Mouse (Mus musculus) cerebellum, adult 11 months (tissue): ENCODE measurements around the gene Itpripl2.

Experiments used
- DNase-seq: peaks from one replicate; pipeline ENCODE4 v3.0.0; 2022

The Itpripl2 gene

GRCm38 (mm10) chr7:118491431-118492147 is at the start of gene Itpripl2:
TSS of gene Itpripl2 (minus strand) at chr7:118491975.
- no peak for DNase-seq

DNA sequence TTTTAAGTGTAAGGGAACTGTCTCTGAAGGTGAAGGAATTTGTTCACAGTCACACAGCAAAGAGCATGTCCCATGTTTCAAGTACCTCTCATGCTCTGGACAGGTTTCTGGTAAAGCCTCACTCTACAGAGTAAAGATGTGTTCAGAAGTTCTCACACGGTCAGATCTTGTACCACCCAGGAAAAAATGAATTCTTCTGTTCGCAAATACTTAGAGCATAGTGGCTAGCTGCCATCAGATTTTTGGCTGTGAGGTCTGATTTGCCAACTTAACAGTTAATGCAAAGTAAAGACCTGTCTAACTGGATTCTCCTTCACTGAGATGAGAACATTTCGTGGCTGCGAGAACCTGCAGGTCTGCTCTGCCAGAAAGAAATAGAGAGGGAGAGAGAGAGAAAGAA is 43.3 kb upstream of the Itpripl2 start:
- DNase-seq, result no peak

- DNase-seq, result no peak
These were observed 42.6 kb upstream of the Itpripl2 start for GRCm38 (mm10) chr7:118534326-118534725.

- DNase-seq, result peak; percentile 95
These were observed 41.4 kb upstream of the Itpripl2 start, which contains the start of gene Coq7 for GRCm38 (mm10) chr7:118533178-118533578. TSS of gene Coq7 (minus strand) at chr7:118533356.

- peak; percentile 96 for DNase-seq
These were observed 40.9 kb upstream of the Itpripl2 start for GRCm38 (mm10) chr7:118532519-118533177.

- DNase-seq, result no peak
These were observed 35.2 kb upstream of the Itpripl2 start for GRCm38 (mm10) chr7:118526967-118527366.

- no peak for DNase-seq
These were observed 30.3 kb upstream of the Itpripl2 start for GRCm38 (mm10) chr7:118522077-118522476.

GRCm38 (mm10) chr7:118519661-118520060 is 27.9 kb upstream of the Itpripl2 start:
- DNase-seq, result no peak

DNA sequence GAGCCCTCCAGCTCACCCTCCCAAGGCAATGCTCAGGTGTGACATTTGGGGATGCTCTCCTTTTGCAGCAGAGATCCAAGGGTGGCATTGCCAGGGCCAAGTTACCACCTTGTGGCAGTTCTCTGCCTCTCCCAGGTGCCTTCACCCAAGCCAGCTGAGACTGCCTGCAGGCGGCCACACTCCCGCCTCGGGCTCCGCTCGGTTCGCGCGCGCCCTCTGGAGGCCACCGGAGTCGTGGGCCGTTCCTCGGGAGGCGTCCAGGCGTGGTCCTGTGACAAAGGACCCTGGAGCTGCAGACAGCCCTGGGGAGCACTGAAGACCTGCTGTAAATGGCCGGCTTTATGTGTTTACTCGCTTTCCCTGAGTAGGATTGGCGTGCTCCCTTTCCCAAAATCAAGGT is 26.9 kb upstream of the Itpripl2 start:
- peak; percentile 53 for DNase-seq

DNA sequence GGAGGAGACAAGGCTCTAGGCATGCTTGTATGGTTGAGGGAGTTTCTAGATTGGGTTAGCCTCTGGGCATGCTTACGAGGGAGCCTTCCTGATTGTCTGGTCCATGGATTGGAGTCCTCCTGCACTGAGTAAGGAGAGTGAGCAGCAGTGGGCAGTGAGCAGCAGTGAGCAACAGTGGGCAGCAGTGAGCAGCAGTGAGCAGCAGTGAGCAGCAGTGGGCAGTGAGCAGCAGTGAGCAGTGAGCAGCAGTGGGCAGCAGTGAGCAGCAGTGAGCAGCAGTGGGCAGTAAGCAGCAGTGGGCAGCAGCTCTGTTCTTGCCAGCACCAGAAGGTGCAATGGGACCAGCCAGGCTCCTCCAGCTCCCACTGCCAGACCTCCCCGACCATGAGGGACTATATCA is 26.0 kb upstream of the Itpripl2 start:
- no peak for DNase-seq

DNA sequence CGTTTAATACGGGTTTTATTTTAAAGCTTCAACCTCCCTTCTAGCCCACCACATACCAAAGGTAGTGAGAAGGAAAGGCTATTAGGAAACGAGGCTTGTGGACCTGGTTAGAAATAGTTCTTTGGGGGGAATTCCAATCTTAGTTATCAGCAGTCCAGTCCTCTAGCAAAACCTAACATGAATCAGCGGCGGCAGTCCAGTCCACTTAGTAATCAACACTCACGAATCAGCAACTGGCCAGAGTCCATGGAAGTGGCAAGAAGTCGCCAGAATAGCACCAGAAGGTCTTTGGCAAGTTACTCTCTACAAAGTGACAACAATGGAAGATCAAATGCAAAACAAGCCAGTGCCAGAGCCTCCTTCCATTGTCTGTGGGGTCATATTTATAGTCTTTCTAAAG is 16.8 kb upstream of the Itpripl2 start:
- DNase-seq, result no peak

DNA sequence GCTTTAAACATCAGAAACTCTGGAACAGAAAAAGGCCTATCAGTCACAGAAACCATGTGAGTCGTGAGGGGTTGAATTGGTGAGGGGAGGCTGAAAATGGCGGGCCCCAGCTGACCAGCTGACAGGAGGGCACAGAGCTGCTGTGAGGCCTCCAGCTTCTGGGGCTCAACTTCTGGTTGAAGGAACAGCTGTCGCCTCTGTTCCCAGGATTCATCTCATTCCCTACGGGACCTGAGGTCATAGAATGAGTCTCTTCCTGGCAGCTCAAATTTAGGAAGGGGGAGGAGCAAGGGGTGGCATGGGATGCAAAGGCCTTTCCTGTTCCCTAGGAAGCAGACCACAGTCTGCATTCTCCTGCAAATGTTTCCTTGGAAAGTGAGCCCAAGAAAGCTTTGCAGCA is 12.1 kb upstream of the Itpripl2 start:
- no peak for DNase-seq

GRCm38 (mm10) chr7:118502333-118502732 is 10.6 kb upstream of the Itpripl2 start:
- DNase-seq, result no peak

DNA sequence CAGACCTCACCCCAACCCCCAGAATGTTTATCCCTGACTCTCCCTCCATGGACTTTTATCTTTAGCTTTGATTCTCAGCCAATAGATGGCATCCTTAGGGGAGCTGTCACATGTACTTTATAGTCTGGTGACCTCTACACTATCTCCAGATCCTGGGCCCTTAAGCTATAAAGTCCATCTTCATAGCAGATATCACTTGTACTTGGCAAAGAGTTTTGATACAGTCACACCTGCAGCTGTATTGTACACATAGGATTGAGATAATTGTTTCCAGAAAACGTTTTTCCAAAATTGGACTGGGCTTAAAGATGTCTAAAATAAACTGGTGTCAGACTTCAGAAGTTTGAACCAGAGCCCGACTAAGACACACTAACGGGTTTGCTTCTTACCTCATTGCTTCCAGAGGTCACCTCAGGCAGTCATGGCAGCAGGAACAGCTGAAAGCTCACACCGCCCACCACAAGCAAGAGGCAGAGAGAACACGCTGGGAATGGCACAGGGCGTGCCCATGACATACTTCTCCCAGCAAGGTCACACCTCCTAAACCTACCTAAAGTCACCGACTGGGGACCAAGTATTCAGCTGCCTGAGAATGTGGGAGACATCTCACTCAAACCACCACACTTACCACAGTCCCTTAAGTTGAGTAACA is 8.1 kb upstream of the Itpripl2 start:
- DNase-seq, result no peak

DNA sequence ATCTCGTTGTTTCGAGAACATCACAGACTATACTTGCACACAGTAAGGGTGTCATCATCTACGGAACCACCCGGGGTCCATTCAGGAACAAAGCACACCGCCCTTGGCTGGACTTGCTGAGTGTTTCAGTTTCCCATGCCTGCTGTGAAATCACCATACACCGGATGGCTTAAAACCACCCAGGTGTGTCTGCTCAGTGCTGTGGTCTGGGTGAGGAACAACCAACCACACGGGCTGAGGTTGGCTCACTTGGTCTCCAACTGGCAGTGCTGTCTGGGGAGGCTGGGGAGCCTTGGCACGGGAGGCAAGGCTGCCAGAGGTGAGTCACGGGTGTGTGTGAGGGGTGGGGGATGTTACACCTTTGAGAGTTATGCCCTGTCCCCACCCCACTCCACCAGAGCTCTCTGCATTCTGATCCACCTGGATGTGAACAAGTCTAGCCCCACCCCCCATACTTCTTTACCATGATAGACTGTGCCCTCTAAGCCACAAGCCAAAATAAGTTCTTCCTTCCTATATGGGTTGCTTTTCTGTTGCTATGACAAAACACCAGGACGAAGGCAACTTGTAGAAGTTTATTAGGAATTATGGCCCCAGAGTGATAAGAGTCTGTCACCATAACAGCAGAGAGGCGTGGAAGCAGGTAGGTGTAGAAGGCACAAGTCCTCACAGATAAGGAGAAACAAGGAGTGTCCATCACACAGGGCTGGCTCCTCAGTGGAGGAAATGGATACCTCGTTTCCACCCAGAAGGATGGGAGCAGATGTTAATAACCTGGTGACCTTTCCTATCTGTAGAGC is 7.4 kb upstream of the Itpripl2 start:
- no peak for DNase-seq

DNA sequence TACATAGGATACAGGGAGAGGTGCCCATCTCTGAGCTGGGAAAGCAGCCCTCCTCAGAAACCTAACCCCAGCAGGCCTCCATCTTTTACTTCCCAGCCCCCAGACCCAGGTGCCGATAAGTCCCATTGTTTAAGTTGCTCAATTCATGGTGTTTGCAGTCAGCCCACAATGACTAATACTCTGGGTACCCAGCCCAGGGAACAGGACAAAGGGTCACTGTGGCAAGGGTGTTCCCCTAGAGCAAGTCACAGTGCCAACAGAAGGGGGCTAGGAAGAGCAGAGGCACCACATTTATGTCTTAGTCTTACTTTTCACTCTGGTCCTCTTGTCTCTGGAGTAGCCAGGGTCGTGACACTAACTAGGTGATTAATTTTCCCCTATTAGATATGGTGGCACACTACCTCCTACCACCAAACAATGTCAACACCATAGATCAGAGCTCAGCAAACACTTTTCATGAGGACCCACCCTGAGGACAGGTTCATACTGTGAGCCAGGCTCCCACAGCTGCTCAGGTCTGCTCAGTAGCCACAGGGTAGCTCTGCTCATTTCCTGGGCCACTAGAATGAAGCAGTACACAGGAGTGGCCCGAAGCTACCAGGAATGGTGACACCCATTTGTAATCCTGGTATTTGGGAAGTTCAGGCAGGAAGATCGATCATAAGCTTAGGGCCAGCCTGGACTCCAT is 3.3 kb upstream of the Itpripl2 start:
- DNase-seq, result no peak

DNA sequence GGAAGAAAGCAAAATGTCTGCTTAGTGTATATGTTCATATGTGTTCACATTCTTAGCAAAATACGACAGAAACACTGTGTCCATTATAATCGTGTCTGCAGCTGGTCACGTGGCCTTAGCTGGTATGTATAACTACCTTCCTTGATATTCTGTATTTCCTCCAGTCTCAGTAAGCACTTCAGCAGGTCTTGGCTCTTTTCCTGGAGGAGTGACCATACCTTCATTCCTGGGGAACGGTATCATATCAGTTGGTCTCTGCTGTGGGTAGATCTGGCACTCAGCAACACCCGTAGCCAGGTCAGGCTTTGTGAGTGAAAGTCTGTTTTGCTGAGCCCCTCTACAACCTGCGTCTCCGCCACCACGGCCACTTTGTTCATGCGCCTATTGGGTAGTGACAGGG is 2.1 kb upstream of the Itpripl2 start:
- DNase-seq, result no peak

- no peak for DNase-seq
These were observed 927 bp downstream of the Itpripl2 start for GRCm38 (mm10) chr7:118490666-118491430.

DNA sequence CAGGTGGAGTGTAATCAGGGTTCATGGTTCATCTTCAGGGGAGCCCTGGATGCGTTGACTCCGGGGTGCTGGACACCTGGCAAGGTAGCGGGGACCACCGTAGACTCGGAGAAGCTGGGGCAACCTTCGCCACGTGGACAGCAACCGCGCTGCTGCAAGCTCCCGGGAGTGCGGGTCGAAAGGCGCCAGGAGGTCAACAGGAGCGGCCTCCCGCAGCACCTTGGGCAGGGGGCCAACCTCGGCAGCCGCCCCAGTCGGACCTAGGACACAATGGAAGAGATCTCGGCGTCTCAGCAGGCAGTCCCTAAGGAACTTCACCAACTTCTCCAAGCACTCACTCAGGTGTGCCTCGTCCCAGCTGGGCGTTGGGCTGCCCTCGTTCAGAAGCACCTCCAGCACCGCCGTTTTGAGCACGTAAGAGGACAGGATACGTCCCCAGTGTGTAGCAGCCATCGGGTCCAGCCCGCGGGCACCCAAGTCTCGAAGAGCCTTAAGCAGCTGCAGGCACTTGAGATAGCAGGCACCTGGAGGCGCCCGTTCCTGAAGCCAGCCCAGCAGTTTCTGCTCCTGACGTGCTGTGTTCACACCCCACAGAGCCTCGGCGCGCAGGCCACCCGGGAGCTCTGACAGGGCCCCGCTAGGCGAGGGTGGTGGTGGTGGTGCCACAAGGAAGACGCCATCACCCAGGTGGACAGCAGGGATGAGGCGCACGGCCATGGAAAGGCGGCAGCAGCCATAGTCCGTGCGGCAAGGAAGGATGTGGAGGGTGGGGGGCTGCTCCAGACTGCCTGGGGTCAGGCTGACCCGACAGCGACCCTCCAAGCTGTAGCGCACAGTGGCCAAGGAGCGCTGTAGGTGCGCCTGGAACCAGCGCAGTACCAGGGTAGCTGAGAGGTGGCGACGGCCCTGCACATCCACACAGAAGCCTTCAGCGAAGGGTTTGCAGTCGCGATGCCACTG is 1.8 kb downstream of the Itpripl2 start:
- DNase-seq, result no peak

DNA sequence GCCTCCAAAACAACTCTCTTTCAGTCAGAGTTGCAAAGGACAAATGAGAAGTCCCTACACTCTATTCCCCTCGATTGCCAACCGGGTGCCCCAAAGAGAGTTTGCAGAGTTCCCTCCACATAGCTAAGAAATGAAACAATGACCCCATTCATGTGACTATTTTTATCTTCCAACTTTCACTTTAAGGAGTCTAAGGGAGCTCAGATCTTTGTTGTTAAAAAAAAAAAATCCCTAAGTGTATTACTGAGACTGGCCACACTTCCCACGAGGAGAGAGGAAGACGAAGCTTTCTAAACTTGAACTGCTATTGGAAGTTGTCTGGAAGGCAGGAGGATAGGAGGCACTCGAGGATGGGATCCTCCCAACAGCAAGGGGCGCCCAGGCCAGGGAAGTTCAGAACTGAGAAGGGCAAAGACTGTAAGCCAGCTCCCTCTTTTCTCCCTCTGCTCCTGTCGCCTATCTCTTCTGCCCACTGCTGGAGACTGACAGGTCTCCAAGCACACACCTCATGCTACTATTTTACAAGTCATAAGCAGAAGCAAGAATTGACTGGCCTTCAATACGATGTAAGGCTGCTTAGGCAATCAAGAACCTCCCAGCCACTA is 3.6 kb downstream of the Itpripl2 start:
- no peak for DNase-seq
